Mouse (Mus musculus) 3T3-L1 (cell line): ENCODE results near the gene C130050O18Rik.
A peak's percentile ranks its signal among the peaks of the same experiment; 100 is the strongest.

Source experiments
- DNase-seq: peaks from one replicate; pipeline ENCODE4 v3.0.0-alpha.2; 2015; ENCODE audit warnings: low read depth, low spot score

C130050O18Rik gene

DNA sequence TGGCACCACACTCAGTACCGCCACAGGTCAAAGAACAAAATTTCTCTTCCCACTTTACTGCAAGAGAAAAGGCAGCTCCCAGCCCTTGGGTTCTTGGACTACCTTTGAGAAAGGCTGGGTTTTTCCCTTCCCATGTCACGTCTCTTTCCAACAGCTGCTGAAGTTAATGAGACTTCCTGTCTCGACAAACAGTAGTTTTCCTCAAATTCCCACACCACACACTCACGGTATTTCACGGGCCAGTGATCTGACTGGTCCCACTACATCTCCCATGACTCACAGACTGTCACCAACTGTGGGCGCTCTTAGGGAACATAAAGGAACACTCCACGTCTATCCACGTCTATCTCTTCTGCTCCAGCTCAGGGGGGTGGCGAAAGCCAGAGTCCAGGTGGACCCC lies 20.1 kb downstream of the C130050O18Rik start:
- peak; percentile 32 for DNase-seq

DNA sequence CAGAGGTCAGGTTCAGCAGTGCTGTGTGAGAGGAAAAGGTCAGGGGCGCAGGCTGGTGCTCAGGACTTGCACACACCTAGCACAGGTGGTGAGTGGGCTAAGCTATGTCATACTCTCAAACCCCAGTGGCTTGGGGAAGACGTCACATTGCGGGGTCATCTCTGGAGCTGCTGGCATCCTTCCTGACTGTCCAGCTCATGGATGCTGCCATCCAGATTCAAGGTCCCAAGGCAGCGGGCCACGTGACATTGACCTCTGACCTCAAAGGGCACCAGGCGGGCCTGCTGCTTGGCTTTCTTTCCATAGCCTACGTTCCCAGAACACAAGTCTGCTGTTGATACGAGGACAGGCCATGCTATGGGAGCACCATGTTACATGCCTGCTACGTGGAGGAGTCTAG lies 21.9 kb downstream of the C130050O18Rik start:
- no peak for DNase-seq

DNA sequence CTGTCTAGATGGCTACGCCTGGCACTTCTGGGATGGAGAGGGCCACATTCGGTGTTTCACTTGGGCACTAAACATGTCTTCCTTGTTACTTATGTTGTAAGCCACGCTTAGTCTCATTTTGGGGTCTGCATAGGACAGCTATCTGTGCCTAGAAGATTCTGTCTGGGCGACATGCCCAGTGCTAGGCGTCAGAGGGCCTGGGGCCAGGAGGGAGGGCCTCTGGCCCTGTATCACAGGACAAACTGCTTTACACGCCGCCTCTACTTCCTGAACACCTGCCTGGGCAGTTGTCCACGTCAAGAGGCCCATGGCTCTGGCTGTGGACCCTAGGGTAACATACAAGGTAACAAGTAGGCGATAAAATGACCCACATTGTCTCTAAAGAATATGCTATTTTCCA lies 22.9 kb downstream of the C130050O18Rik start:
- no peak for DNase-seq

DNA sequence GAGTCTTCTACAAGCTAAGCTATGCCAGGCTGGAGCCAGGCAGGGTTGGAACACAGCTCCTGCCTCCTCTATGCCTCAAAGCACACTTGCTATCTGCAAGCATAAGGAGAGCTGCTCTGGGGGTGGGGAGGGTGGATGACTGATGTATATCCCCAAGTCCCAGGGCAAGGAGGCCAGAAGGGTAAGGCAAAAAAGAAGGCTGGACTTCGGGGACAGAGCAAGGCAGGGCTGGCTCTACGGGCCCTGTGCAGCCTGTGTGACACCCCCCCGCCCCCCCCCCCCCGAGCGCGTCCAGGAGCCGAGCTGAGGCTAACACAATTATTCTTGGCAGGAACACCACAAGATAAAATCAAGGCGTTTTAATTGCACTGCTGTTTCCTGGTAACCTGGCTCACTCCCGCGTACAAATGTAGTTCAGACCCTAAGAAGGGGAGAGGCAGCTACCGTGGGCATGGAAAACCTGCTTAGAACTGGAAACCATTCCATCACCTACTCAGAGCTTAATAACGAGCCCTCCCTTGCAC lies 24.8 kb downstream of the C130050O18Rik start:
- DNase-seq, result no peak

DNA sequence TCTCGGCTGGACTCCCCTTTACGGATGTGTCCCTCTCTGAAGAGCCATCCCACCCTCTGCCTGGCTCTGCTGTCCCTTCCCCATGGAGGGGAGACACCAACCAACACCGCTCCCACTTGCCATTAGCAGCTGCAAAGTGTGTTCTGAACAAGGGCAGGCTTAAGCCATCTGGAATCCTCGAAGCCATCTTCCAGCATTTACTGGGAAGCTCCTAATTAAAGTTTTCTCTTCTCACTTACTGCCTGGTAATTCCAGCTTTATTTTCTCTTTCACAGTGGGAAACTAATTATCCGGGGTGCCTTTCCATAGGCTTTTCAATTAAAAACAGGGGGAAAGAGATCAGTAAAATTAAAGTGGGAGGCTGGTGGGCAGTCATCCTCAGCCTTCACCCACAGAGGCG lies 27.3 kb downstream of the C130050O18Rik start:
- no peak for DNase-seq

DNA sequence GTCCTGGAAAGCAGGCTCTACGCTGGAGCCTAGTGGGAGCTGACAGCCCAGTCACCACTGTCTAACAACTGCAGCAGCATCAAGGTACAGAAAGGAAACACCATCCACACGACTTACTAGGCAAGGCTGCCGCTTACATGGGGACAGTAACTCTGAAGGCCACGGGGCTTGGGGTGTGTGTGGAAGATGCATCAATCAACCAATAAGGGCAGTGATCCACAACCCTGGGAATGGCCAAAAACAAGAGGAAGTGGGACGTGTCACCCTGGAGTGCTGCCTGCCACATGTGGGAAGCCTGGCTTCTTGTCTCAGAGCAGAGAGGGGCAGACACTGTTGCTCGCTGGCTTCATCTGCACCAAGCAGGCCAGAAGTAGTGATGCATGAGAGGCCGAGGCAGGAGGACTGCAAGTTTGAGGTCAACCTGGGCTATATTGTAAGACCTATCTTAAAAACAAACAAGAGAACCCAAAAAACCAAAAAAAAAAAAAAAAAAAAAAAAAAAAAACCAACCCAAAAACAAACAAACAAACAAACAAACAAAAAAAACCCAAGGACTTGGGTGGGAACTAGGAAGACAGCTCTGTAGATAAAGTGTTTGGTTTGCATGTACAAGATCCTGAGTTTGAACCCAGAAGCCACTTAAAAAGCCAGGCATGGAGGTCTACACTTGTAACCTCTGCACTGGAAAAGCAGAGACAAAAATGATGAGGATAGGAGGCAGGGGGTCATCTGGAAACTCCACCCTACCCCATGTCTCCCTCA lies 27.8 kb downstream of the C130050O18Rik start:
- DNase-seq, result no peak

DNA sequence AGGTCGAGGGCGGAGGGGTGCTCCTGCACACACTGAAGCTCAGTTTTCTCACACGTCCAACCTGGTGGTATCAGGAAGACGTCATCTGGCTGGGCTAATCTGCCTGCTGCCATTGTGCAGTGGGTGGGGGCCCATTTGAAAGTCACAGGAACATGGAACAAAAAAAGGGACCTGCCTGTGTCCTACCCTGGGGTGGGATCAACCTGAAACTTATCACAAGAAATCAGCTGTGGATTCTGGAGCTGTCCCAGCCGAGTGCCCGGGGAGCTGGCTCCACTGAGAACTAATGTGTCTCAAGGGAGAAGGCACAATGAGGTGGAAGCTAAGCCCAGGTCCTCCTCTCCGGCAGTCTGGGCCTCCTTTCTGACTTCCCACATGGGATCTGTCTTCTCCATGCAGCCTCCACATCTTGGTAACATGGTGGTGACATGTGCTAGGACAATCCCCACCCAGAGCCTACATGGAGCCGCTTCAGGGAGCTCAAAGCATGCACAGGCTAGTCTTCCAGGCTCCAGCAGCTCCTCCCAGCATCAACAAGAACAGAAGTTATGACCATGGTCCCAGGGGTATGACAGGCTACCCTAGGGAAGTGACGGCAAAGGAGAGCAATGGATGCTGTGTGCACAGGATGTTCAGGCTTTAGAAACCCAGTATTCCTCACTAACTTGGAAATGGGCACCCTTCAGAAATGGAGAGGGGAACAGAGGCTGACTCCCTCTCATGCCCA lies 28.9 kb downstream of the C130050O18Rik start:
- DNase-seq, result no peak

DNA sequence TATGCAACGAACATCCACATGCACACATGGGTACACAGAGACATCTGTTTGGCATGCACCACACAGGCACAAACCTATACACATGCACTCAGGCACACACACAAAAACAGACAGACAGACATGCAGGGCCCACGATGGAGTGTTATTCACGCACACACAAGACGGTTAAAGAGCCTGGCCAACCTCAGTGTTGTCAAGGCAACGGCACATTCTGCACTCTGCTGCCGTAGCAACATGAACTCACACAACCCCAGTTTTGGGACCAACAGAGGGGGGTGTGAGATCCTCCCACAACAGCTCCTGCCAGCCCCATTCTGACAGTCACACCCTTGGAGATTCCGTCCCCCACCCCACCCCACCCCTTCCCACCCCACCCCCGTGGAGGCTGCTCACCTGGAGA lies 29.9 kb downstream of the C130050O18Rik start:
- no peak for DNase-seq

DNA sequence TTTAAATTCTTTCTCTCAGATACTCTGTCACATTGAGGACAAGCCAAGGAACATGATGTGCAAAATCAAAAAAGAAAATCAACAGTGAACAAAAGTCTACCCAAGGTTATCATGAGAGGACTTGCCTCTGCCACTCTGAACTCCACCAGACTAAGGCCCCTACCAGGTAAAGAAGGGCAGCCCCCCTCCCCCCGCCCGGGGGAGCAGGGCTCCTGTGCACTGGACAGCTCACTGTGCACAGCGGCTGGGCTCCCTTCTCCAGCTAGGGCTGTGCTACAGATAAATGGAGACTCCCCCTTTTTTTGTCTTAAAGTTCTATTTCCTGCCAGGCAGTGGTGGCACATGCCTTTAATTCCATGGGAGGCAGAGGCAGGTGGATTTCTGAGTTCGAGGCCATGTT lies 32.7 kb downstream of the C130050O18Rik start:
- DNase-seq, result no peak

DNA sequence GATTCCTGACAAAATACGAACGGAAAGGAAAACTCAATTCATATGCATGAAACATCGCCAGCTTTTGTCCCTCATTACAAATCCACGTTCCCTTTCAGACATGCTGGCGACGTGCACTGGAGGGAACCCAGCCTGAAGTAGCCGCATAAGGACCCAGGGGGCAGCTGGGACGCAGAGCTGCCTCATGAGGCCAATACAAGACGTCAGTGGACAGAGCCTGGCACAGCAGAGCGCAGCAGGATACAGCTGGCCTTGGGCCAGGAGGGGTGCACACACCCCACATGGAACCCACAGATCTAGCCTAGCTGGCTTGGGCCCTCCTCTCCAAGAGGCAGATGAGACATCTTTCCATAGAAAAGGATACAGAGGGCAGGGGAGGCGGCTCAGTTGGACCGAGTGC lies 33.4 kb downstream of the C130050O18Rik start:
- no peak for DNase-seq

DNA sequence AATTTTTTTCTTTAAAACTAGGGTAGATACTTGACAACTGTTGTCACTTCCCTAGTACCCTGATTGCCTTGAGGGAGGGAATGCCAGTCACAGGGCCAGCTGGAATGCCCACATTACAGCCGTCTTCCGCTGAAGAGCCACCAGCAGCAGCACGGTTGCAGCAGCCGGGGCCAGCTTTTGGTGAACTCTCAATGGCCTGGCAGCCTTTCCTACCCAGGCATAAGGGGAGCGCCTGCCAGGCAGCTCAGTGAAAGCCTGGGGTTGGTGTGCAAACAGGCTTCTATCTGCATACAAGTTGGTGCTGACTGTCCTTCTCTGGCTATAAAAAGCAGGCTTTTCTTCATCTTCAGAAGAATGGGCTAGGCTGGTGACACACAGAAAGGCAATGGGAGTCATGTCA lies 35.4 kb downstream of the C130050O18Rik start:
- DNase-seq, result no peak

DNA sequence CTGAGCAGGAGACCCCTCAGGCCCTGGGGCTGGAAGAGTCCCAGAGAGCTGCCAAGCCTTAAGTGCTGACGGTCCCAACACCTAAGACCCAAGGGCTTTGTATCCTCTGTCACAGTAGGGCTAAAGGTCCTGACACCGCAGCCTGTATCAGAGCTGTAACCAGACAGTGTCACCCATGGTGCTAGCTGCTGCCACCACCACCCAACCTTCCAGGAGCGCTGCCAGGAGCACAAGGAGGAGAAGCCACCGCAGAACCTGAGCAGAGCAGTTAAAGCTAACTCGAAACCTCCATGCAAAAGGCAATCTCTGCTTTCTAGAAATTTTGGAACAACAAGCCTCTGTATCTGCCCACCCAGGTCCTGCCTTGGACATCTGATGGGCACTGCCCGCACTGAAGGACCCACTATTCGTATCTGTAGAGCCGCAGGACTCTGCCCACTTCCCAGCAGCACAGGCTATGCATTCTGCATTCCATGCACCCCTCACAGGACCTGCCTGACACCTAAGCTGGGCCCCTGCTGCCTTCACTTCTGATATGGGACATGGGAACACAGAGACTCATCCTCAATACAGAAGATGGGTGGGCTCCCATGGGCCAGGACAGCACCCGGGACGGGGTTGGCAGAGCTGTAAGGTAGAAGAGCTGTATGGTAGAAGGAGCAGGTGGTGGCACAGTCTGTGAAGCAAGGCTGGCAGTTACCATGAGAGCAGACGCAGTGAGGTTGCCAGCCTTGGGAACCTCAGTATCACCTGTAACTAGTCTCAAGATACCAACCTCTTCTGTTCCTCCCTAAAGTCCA lies 36.0 kb downstream of the C130050O18Rik start:
- no peak for DNase-seq

DNA sequence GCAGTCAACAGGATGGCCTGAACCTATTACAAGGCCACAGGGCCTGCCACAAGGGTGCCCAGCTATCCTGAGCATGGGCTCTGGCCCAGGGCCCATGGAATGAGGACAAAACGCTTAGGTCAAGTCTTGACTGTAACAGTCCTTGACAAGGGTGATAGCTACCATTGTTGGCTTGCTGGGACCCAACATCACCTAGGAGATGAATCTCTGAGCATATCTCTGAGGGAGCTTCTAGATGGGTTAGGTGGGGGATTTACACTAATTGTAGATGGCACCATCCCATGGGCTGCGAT lies 36.6 kb downstream of the C130050O18Rik start:
- no peak for DNase-seq

DNA sequence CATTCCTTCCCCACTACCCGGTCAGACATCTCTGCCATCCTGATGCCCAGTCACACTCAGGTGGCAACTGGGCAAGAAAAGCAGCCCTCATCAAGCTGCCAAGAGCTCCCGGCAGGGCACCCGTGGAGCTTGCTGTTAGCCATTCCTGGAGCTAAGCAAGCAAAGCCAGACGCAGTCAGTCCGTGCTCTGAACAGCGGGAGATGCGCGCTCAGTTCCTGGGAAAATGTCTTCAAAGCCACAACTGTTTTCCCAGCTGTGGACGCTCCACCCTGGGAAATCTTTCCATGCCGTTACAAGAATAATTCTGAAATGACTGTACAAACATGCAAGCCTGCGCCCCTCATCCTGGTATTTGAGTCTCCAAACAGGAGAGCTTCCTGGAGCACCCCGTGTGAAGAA lies 37.3 kb downstream of the C130050O18Rik start:
- no peak for DNase-seq

DNA sequence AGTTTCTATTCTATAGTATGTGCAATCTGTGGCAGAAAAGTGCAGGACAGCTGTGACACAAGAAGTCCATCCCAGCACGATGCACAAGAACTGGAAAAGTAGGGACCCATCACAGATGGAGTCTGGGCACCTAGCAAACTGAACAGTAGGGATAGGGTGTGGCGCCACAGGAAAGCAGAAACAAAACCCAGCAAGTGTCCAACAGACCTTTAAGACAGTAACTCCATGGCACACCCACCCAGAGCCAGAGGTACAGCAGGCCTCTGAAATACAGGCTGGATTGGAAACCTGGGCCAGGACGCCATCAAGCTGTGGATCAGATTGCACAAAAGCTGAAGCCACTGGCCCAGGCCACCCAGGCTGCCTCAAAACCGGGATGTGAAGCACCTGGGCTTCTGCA lies 37.9 kb downstream of the C130050O18Rik start:
- DNase-seq, result no peak

DNA sequence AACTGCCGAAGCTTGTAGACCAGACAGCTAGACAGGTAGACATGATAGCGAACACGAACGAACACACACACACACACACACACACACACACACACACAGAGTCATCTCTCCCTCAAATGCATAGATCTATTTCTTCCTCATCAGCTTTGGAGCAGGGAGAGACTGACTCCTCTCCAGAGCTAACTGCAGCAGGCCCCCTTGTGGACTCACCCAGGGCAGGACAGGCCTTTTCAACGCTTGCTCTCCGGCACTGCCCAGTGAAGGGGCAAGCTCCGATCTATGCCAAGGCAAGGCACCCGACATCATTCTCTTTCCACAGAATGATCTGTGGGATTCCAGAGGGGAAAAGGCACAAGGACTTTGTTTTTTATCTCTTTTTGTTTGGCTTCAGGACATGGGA lies 40.2 kb downstream of the C130050O18Rik start:
- DNase-seq, result peak; percentile 35

DNA sequence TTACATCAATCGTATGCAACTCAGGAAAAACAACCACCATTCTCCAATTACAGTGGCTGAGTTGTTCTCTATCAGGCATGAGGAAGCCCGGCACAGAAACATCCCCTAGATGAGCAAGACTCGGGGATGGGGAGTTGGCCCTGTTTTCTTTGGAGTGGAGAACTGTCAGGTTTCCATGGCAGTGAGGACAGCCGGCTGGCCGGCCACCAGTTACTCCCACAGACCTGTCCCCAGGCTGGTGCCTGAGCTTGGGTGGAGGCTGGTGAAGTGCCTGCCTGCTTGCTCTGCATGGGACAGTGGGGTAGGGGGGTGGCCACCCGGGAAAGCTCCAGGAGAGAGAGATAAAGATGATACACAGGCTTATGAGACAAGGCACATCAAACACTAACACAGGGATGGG lies 42.9 kb downstream of the C130050O18Rik start:
- DNase-seq, result no peak

DNA sequence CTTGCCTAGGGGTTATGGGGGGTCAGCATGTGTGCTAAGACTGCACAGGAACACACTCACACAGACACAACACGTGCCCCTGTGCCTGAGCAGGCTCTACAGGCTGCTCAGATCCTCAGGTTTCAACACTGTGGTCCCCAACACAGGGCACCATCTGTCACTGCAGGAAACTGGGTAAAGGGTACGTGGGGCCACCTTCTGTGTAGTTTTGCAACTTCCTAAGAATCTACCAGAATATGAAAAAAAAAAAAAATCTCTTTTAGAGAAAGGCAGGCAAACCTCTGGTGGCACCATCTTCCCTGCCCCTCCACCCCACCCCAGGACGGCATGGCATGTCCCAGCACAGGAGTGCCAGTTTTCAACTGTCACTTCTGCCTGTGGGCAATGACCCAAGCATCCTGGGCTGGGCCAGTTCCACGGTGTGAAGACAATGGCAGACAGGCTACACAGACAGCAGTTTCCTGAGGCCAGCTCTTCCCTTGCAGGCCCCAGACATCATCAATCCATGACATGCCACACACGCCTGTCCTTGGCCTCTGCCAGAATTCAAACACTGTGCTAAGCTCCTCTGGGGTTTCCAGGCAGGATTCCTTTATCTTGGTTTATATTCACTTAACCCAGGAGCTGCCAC lies 44.2 kb downstream of the C130050O18Rik start:
- DNase-seq, result peak; percentile 33

DNA sequence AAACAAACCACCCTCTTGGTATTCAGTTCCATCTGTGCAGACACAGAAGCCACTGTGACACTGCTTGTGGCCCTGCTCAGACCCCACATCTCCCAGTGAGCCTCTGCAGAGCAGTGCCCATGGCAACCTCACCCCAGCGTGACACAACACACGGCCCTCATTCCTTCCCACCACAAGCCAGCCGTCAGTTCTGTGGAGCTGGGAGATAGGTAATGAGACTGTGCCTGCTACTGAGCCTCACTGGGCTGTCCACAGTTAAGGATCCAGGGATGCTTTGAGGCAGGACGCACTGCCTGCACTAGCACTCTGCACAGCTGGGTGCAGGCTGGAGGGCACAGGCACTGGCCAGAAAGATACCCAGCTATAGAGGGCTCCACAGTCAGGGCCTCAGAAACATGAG lies 44.8 kb downstream of the C130050O18Rik start:
- no peak for DNase-seq

DNA sequence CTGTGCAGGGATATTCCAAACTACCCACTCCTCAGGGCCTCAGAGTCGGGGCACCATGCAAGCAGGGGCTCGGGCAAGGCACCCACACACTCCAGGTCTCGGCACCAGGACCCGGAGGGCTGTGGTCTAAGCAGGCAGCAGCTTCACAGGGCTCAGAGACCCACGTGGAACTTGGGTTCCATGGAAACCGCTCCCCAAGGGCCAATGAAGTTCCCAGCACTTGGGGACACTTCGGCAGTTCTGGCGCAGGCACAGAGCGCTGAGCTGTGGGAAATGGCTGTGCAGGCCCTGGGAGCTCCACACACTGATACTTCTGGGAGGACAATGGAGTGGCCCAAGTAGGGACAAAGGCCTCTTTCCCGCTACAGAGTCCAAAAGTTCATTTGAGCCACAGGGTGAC lies 48.0 kb downstream of the C130050O18Rik start:
- DNase-seq, result no peak

DNA sequence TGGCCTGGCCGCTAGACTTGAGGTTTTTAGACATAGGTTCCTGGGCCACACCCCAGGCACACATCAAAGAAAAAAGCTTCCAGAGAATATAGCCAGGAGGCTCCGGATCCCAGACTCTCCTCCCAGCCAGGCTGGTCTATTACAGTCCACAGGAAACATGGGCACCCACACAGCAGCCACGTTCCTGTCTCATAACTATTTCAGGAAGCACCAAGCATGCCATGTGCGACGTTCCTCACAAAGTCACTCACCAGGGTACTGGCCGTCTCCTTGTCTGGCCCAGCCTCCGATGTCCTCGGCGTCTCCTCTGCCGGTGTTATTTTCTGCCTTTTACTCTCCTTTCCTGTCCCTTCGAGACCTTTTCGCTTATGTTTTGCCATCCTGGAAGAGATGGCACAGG lies 50.1 kb downstream of the C130050O18Rik start:
- DNase-seq, result no peak

DNA sequence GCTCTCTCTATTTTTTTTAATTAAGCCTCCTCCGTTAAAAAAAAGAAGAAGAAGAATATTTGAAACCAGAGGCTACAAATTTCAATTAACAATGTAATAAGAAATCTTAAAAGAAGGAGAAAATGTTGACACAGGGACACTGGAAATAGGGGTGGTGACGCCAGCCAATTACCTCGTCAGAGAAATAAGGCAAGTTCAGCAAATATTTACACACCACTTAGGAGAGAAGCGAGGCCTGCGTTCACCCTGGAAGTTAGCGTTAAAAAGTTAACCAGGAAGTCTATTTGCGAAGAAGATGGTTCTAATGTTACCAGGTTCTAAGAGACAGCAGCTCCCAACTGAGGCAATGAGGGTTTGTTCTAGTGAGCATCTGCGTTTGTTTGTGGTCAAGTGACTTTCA lies 52.2 kb downstream of the C130050O18Rik start:
- DNase-seq, result no peak
